Mouse (Mus musculus) cerebellum, adult 11 months (tissue): ENCODE data around the gene Tpmt.
A peak's percentile ranks its signal among the peaks of the same experiment; 100 is the strongest.

Experiments
- DNase-seq: peaks from one replicate; pipeline ENCODE4 v3.0.0; 2022

Gene Tpmt

GRCm38 (mm10) chr13:47044617-47044947 lies at the start of gene Tpmt:
Gene Tpmt, minus strand, starts transcription at chr13:47044737.
- DNase-seq = no peak

- no peak for DNase-seq
These were observed 49.3 kb upstream of the Tpmt start for GRCm38 (mm10) chr13:47093791-47094190.

- no peak for DNase-seq
These were observed 44.7 kb upstream of the Tpmt start for GRCm38 (mm10) chr13:47089271-47089670.

GRCm38 (mm10) chr13:47088433-47088832 lies 43.9 kb upstream of the Tpmt start:
- no peak for DNase-seq

- no peak for DNase-seq
These were observed 36.5 kb upstream of the Tpmt start for GRCm38 (mm10) chr13:47080905-47081505.

GRCm38 (mm10) chr13:47078799-47079198 lies 34.3 kb upstream of the Tpmt start:
- DNase-seq = no peak

GRCm38 (mm10) chr13:47077367-47077766 lies 32.8 kb upstream of the Tpmt start:
- DNase-seq = no peak

- DNase-seq = no peak
These were observed 31.6 kb upstream of the Tpmt start for GRCm38 (mm10) chr13:47076156-47076555.

- DNase-seq = no peak
These were observed 27.9 kb upstream of the Tpmt start for GRCm38 (mm10) chr13:47072484-47072883.

GRCm38 (mm10) chr13:47071871-47072270 lies 27.3 kb upstream of the Tpmt start:
- no peak for DNase-seq

- no peak for DNase-seq
These were observed 26.0 kb upstream of the Tpmt start for GRCm38 (mm10) chr13:47070329-47071080.

GRCm38 (mm10) chr13:47067001-47067400 lies 22.5 kb upstream of the Tpmt start:
- no peak for DNase-seq

- DNase-seq = no peak
These were observed 22.0 kb upstream of the Tpmt start for GRCm38 (mm10) chr13:47066516-47066915.

GRCm38 (mm10) chr13:47063985-47064760 lies 19.6 kb upstream of the Tpmt start:
- DNase-seq = no peak

GRCm38 (mm10) chr13:47062756-47063155 lies 18.2 kb upstream of the Tpmt start:
- DNase-seq = no peak

GRCm38 (mm10) chr13:47056781-47057180 lies 12.2 kb upstream of the Tpmt start:
- DNase-seq = no peak

GRCm38 (mm10) chr13:47056126-47056525 lies 11.6 kb upstream of the Tpmt start:
- no peak for DNase-seq

- DNase-seq = no peak
These were observed 9.4 kb upstream of the Tpmt start for GRCm38 (mm10) chr13:47053971-47054370.

- no peak for DNase-seq
These were observed 5.5 kb upstream of the Tpmt start for GRCm38 (mm10) chr13:47050009-47050408.

GRCm38 (mm10) chr13:47047996-47048395 lies 3.5 kb upstream of the Tpmt start:
- no peak for DNase-seq

GRCm38 (mm10) chr13:47043833-47044616 lies 512 bp downstream of the Tpmt start:
- peak; percentile 51 for DNase-seq

- peak; percentile 98 for DNase-seq
These were observed 1.4 kb downstream of the Tpmt start, which contains the start of gene Kdm1b for GRCm38 (mm10) chr13:47043030-47043680. Gene Kdm1b, plus strand, starts transcription at chr13:47043499.
